Mouse (Mus musculus) liver, adult (tissue): ENCODE results near the gene Arrb1.

Source experiments
- GATA4 ChIP-seq: IDR thresholded peaks from 2 replicates; pipeline ENCODE4 v1.6.1; 2014; ENCODE audit warnings: mild to moderate bottlenecking, low read length; ENCODE audit not compliant: insufficient replicate concordance

Gene Arrb1

GRCm38 (mm10) chr7:99534901-99535735 is at the start of gene Arrb1:
Gene Arrb1, plus strand, starts transcription at chr7:99535466.
- TF ChIP-seq GATA4 = peak; percentile 85; the same call in 1 of the 2 replicates

GRCm38 (mm10) chr7:99489708-99490107 is 45.6 kb upstream of the Arrb1 start:
- no peak for TF ChIP-seq GATA4

- no peak for TF ChIP-seq GATA4
Observed at GRCm38 (mm10) chr7:99499128-99499527, 36.1 kb upstream of the Arrb1 start.

- no peak for TF ChIP-seq GATA4
Observed at GRCm38 (mm10) chr7:99500201-99500600, 35.1 kb upstream of the Arrb1 start.

GRCm38 (mm10) chr7:99500655-99501054 is 34.6 kb upstream of the Arrb1 start:
- no peak for TF ChIP-seq GATA4

GRCm38 (mm10) chr7:99501148-99501547 is 34.1 kb upstream of the Arrb1 start:
- no peak for TF ChIP-seq GATA4

- TF ChIP-seq GATA4 = no peak
Observed at GRCm38 (mm10) chr7:99504556-99504955, 30.7 kb upstream of the Arrb1 start.

GRCm38 (mm10) chr7:99510087-99510501 is 25.2 kb upstream of the Arrb1 start:
- no peak for TF ChIP-seq GATA4

- TF ChIP-seq GATA4 = no peak
Observed at GRCm38 (mm10) chr7:99516092-99516813, 19.0 kb upstream of the Arrb1 start.

GRCm38 (mm10) chr7:99516814-99517157 is 18.5 kb upstream of the Arrb1 start:
- TF ChIP-seq GATA4 = no peak

- TF ChIP-seq GATA4 = no peak
Observed at GRCm38 (mm10) chr7:99518954-99519644, 16.2 kb upstream of the Arrb1 start.

- no peak for TF ChIP-seq GATA4
Observed at GRCm38 (mm10) chr7:99523121-99523520, 12.1 kb upstream of the Arrb1 start.

- TF ChIP-seq GATA4 = no peak
Observed at GRCm38 (mm10) chr7:99523837-99524236, 11.4 kb upstream of the Arrb1 start.

GRCm38 (mm10) chr7:99528547-99528946 is 6.7 kb upstream of the Arrb1 start:
- TF ChIP-seq GATA4 = no peak

- no peak for TF ChIP-seq GATA4
Observed at GRCm38 (mm10) chr7:99529410-99529809, 5.9 kb upstream of the Arrb1 start.

GRCm38 (mm10) chr7:99531408-99531970 is 3.8 kb upstream of the Arrb1 start:
- no peak for TF ChIP-seq GATA4

- peak; percentile 41; the same call in 1 of the 2 replicates for TF ChIP-seq GATA4
Observed at GRCm38 (mm10) chr7:99532526-99532925, 2.7 kb upstream of the Arrb1 start.
